Mouse (Mus musculus): Measurements from ENCODE around the gene Prkce. TPM values are rescaled to one million over a fixed set of nuclear protein-coding genes. Genes with fewer than 3 reads are reported as not detected.

The Prkce gene
- polyA plus RNA-seq, 2 experiments: 0.32 to 0.37 TPM

- WGBS (ENCODE audit: insufficient replicate concordance): 50% methylated on average over 8 of the region's 8 CpGs
- no peak overlapping the region for H3K27ac ChIP-seq
- no peak for DNase-seq (ENCODE audit: low read depth in 3 of 3, low spot score in 3 of 3)
These were observed 405.0 kb downstream of the Prkce start for GRCm38 (mm10) chr17:86572576-86572975.

GRCm38 (mm10) chr17:86573596-86574248, 406.1 kb downstream of the Prkce start:
- ATAC-seq (ENCODE audit: insufficient read depth) (no peak), DNase-seq (ENCODE audit: low read depth in 3 of 3, low spot score in 3 of 3) (no peak)
- no peaks in the 10 kb centered on the region for H3K4me1 ChIP-seq (replicated peaks; ENCODE audit: control insufficient read depth in 2 of 2, insufficient read depth in 2 of 2, low read length in 1 of 2)
- no peaks in the 10 kb centered on the region for H3K27me3 ChIP-seq (ENCODE audit: control insufficient read depth, insufficient read depth, low read length)
- 64% methylated on average over 16 of the region's 16 CpGs for WGBS (ENCODE audit: insufficient replicate concordance)
- H3K36me3 ChIP-seq (replicated peaks; ENCODE audit: control insufficient read depth, insufficient read depth, low read depth): no peaks in the 10 kb centered on the region
- no peaks in the 10 kb centered on the region for H3K9me3 ChIP-seq (ENCODE audit: control insufficient read depth, low read length)
- H3K4me2 ChIP-seq (ENCODE audit: low read depth): no peak overlapping the region
- no peak overlapping the region for H3K9ac ChIP-seq (replicated peaks)
- H3K27ac ChIP-seq: no peak overlapping the region
- no peak overlapping the region for H3K4me3 ChIP-seq (ENCODE audit: insufficient read depth in 1 of 2, low read depth in 2 of 2, low read length in 2 of 2)
- TF ChIP-seq EP300 (IDR thresholded peaks at IDR 0.05; ENCODE audit: low read depth): no peak
- no peak for TF ChIP-seq CTCF (IDR thresholded peaks at IDR 0.05; ENCODE audit: low read depth)

More at GRCm38 (mm10) chr17:86572576-86572975, 405.0 kb downstream of the Prkce start:
- no peak for ATAC-seq (ENCODE audit: insufficient read depth)
- H3K4me3 ChIP-seq (ENCODE audit: insufficient read depth in 1 of 2, low read depth in 2 of 2, low read length in 2 of 2): no peak overlapping the region
- H3K4me2 ChIP-seq (ENCODE audit: low read depth): no peak overlapping the region
- H3K9me3 ChIP-seq (ENCODE audit: control insufficient read depth, low read length): no peaks in the 10 kb centered on the region
- no peak overlapping the region for H3K9ac ChIP-seq (replicated peaks)
- H3K27me3 ChIP-seq (ENCODE audit: control insufficient read depth, insufficient read depth, low read length): no peaks in the 10 kb centered on the region
- no peaks in the 10 kb centered on the region for H3K4me1 ChIP-seq (replicated peaks; ENCODE audit: control insufficient read depth in 2 of 2, insufficient read depth in 2 of 2, low read length in 1 of 2)
- no peaks in the 10 kb centered on the region for H3K36me3 ChIP-seq (replicated peaks; ENCODE audit: control insufficient read depth, insufficient read depth, low read depth)
- TF ChIP-seq CTCF (IDR thresholded peaks at IDR 0.05; ENCODE audit: low read depth) (no peak), EP300 (IDR thresholded peaks at IDR 0.05; ENCODE audit: low read depth) (no peak)

GRCm38 (mm10) chr17:86580724-86581123, 413.1 kb downstream of the Prkce start:
- no peaks in the 10 kb centered on the region for H3K4me1 ChIP-seq (replicated peaks; ENCODE audit: control insufficient read depth in 2 of 2, insufficient read depth in 2 of 2, low read length in 1 of 2)
- no peak for DNase-seq (ENCODE audit: low read depth in 3 of 3, low spot score in 3 of 3)
- no peak overlapping the region for H3K4me3 ChIP-seq (ENCODE audit: insufficient read depth in 1 of 2, low read depth in 2 of 2, low read length in 2 of 2)
- TF ChIP-seq CTCF (IDR thresholded peaks at IDR 0.05; ENCODE audit: low read depth) (no peak), EP300 (IDR thresholded peaks at IDR 0.05; ENCODE audit: low read depth) (no peak)
- no peaks in the 10 kb centered on the region for H3K36me3 ChIP-seq (replicated peaks; ENCODE audit: control insufficient read depth, insufficient read depth, low read depth)
- no peak overlapping the region for H3K27ac ChIP-seq
- no peak overlapping the region for H3K9ac ChIP-seq (replicated peaks)
- ATAC-seq (ENCODE audit: insufficient read depth): no peak
- H3K4me2 ChIP-seq (ENCODE audit: low read depth): no peak overlapping the region
- H3K27me3 ChIP-seq (ENCODE audit: control insufficient read depth, insufficient read depth, low read length): no peaks in the 10 kb centered on the region
- WGBS (ENCODE audit: insufficient replicate concordance): 48% methylated on average over 6 of the region's 6 CpGs
- no peaks in the 10 kb centered on the region for H3K9me3 ChIP-seq (ENCODE audit: control insufficient read depth, low read length)

GRCm38 (mm10) chr17:86582341-86582740, 414.8 kb downstream of the Prkce start:
- no peak for ATAC-seq (ENCODE audit: insufficient read depth)
- 52% methylated on average over 4 of the region's 4 CpGs for WGBS (ENCODE audit: insufficient replicate concordance)
- TF ChIP-seq EP300 (IDR thresholded peaks at IDR 0.05; ENCODE audit: low read depth): no peak
- TF ChIP-seq CTCF (IDR thresholded peaks at IDR 0.05; ENCODE audit: low read depth): no peak

GRCm38 (mm10) chr17:86586441-86586840, 418.9 kb downstream of the Prkce start:
- Histone ChIP-seq H3K4me1 (replicated peaks; ENCODE audit: control insufficient read depth in 2 of 2, insufficient read depth in 2 of 2, low read length in 1 of 2) (no peaks in the 10 kb centered on the region), H3K36me3 (replicated peaks; ENCODE audit: control insufficient read depth, insufficient read depth, low read depth) (no peaks in the 10 kb centered on the region), H3K9me3 (ENCODE audit: control insufficient read depth, low read length) (no peaks in the 10 kb centered on the region), H3K9ac (replicated peaks) (no peak overlapping the region), H3K4me3 (ENCODE audit: insufficient read depth in 1 of 2, low read depth in 2 of 2, low read length in 2 of 2) (no peak overlapping the region), H3K27ac (no peak overlapping the region), H3K27me3 (ENCODE audit: control insufficient read depth, insufficient read depth, low read length) (no peaks in the 10 kb centered on the region), H3K4me2 (ENCODE audit: low read depth) (no peak overlapping the region)
- 49% methylated on average over 5 of the region's 5 CpGs for WGBS (ENCODE audit: insufficient replicate concordance)
- no peak for ATAC-seq (ENCODE audit: insufficient read depth)
- no peak for TF ChIP-seq CTCF (IDR thresholded peaks at IDR 0.05; ENCODE audit: low read depth)
- no peak for TF ChIP-seq EP300 (IDR thresholded peaks at IDR 0.05; ENCODE audit: low read depth)
- DNase-seq (ENCODE audit: low read depth in 3 of 3, low spot score in 3 of 3): no peak

More at GRCm38 (mm10) chr17:86582341-86582740, 414.8 kb downstream of the Prkce start:
- H3K4me3 ChIP-seq (ENCODE audit: insufficient read depth in 1 of 2, low read depth in 2 of 2, low read length in 2 of 2): no peak overlapping the region
- DNase-seq (ENCODE audit: low read depth in 3 of 3, low spot score in 3 of 3): no peak
- H3K4me1 ChIP-seq (replicated peaks; ENCODE audit: control insufficient read depth in 2 of 2, insufficient read depth in 2 of 2, low read length in 1 of 2): no peaks in the 10 kb centered on the region
- H3K27me3 ChIP-seq (ENCODE audit: control insufficient read depth, insufficient read depth, low read length): no peaks in the 10 kb centered on the region
- H3K9ac ChIP-seq (replicated peaks): no peak overlapping the region
- no peak overlapping the region for H3K27ac ChIP-seq
- no peaks in the 10 kb centered on the region for H3K36me3 ChIP-seq (replicated peaks; ENCODE audit: control insufficient read depth, insufficient read depth, low read depth)
- no peak overlapping the region for H3K4me2 ChIP-seq (ENCODE audit: low read depth)
- H3K9me3 ChIP-seq (ENCODE audit: control insufficient read depth, low read length): no peaks in the 10 kb centered on the region
